ENCODE assay signal across 20 mouse cellular contexts in genomic region chr14:45478515-45478914, GRCm38 (mm10). TPM values are rescaled to one million over a fixed set of nuclear protein-coding genes. Genes with fewer than 3 reads are reported as not detected.
DNase-seq lines count a peak whose midpoint lies in the region; ATAC-seq lines count a peak whose summit lies in the region.
"Had no signal": no experiment of that assay in that cellular context is flagged by ENCODE, and none has a peak within 500 bp of the region (broad histone marks: within the 10 kb centered on the region; RNA-seq: fewer than 3 reads in every experiment).

No protein-coding gene starts in this region.

- no peak for ATAC-seq in heart, embryonic 15.5 days (replicated peaks; ENCODE audit: insufficient number of reproducible peaks, insufficient read depth, low FRiP score, low read depth)
- ATAC-seq in kidney, embryonic 16.5 days (ENCODE audit: low FRiP score, low TSS enrichment) = no peak
- ATAC-seq in lung, embryonic 16.5 days (ENCODE audit: low read depth) = peak; percentile 58; the same call in 1 of the 2 replicates
- ATAC-seq: forebrain, postnatal 0 days had no signal

- no peaks in the 10 kb centered on the region for H3K9me3 ChIP-seq in heart, embryonic 15.5 days (replicated peaks)
- no peaks in the 10 kb centered on the region for H3K9me3 ChIP-seq in kidney, embryonic 16.5 days (ENCODE audit: low read length)
- no peaks in the 10 kb centered on the region for H3K9me3 ChIP-seq in lung, embryonic 16.5 days (ENCODE audit: control insufficient read depth, low read length)
- H3K9me3 ChIP-seq: embryonic facial prominence, embryonic 15.5 days; forebrain, embryonic 10.5 days; limb, embryonic 10.5 days; liver, embryonic 13.5 days; midbrain, embryonic 10.5 days; stomach, embryonic 15.5 days had no signal

- no peak overlapping the region for H3K4me2 ChIP-seq in heart, embryonic 15.5 days
- H3K4me2 ChIP-seq in kidney, embryonic 16.5 days (replicated peaks; ENCODE audit: low read depth, low read length) = no peak overlapping the region
- H3K4me2 ChIP-seq in lung, embryonic 16.5 days (ENCODE audit: low read depth, low read length) = no peak overlapping the region
- H3K4me2 ChIP-seq: embryonic facial prominence, embryonic 15.5 days; liver, embryonic 13.5 days; stomach, embryonic 15.5 days had no signal

- peaks cover 18% of the 10 kb centered on the region for H3K4me1 ChIP-seq in heart, embryonic 15.5 days (replicated peaks)
- H3K4me1 ChIP-seq in kidney, embryonic 16.5 days (ENCODE audit: insufficient read depth, low read length) = peaks cover 30% of the 10 kb centered on the region
- peaks cover 21% of the 10 kb centered on the region for H3K4me1 ChIP-seq in lung, embryonic 16.5 days (replicated peaks; ENCODE audit: control insufficient read depth, insufficient read depth, low read length)
- H3K4me1 ChIP-seq: embryonic facial prominence, embryonic 15.5 days; limb, embryonic 10.5 days had no signal

- H3K27ac ChIP-seq in heart, embryonic 15.5 days = peak overlapping the region; percentile 54
- peak overlapping the region; percentile 64 for H3K27ac ChIP-seq in kidney, embryonic 16.5 days (ENCODE audit: low read length)
- H3K27ac ChIP-seq in lung, embryonic 16.5 days (ENCODE audit: low read length) = peak overlapping the region; percentile 86
- H3K27ac ChIP-seq: embryonic facial prominence, embryonic 15.5 days; forebrain, embryonic 10.5 days; limb, embryonic 10.5 days; macrophage; midbrain, embryonic 10.5 days had no signal

- WGBS in heart, embryonic 15.5 days = 28% methylated on average over 3 of the region's 3 CpGs
- WGBS in kidney, embryonic 16.5 days = 49% methylated on average over 3 of the region's 3 CpGs
- WGBS in lung, embryonic 16.5 days = 24% methylated on average over 3 of the region's 3 CpGs

- no peaks in the 10 kb centered on the region for H3K27me3 ChIP-seq in heart, embryonic 15.5 days
- H3K27me3 ChIP-seq in kidney, embryonic 16.5 days (ENCODE audit: insufficient read depth, low read length) = no peaks in the 10 kb centered on the region
- H3K27me3 ChIP-seq in lung, embryonic 16.5 days (ENCODE audit: control insufficient read depth, insufficient read depth, low read depth, low read length) = no peaks in the 10 kb centered on the region
- H3K27me3 ChIP-seq: embryonic facial prominence, embryonic 15.5 days; liver, embryonic 13.5 days; stomach, embryonic 15.5 days had no signal

- H3K36me3 ChIP-seq in heart, embryonic 15.5 days = peaks cover 51% of the 10 kb centered on the region
- peaks cover 38% of the 10 kb centered on the region for H3K36me3 ChIP-seq in kidney, embryonic 16.5 days (ENCODE audit: insufficient read depth, low read length)
- peaks cover 35% of the 10 kb centered on the region for H3K36me3 ChIP-seq in lung, embryonic 16.5 days (ENCODE audit: control insufficient read depth, insufficient read depth, low read length)

- H3K4me3 ChIP-seq in heart, embryonic 15.5 days = no peak overlapping the region
- no peak overlapping the region for H3K4me3 ChIP-seq in kidney, embryonic 16.5 days (ENCODE audit: low read length)
- H3K4me3 ChIP-seq in lung, embryonic 16.5 days (ENCODE audit: low read length) = no peak overlapping the region
- H3K4me3 ChIP-seq: embryonic facial prominence, embryonic 15.5 days; forebrain, embryonic 10.5 days; limb, embryonic 10.5 days; liver, embryonic 13.5 days; midbrain, embryonic 10.5 days; stomach, embryonic 15.5 days had no signal

- DNase-seq in heart, postnatal 4 days = no peak
- no peak for DNase-seq in kidney, postnatal 25 days
- no peak for DNase-seq in lung, postnatal 4 days
- DNase-seq in frontal cortex, postnatal 10 days (ENCODE audit: low spot score in 2 of 2) = no peak
- DNase-seq: cerebellum, adult 18-20 months; cerebellum, postnatal 36 days; forebrain, postnatal 0 days; layer of hippocampus, adult 9-11 months; liver, embryonic 13.5 days; right cerebral cortex, postnatal 25 days had no signal

- no peak overlapping the region for H3K9ac ChIP-seq in heart, embryonic 15.5 days
- H3K9ac ChIP-seq in kidney, embryonic 16.5 days (replicated peaks; ENCODE audit: low read length) = no peak overlapping the region
- H3K9ac ChIP-seq in lung, embryonic 16.5 days (ENCODE audit: low read length) = no peak overlapping the region
- H3K9ac ChIP-seq: embryonic facial prominence, embryonic 15.5 days; forebrain, postnatal 0 days; liver, embryonic 13.5 days; stomach, embryonic 15.5 days had no signal

RNA-seq across cellular contexts. Expression of gene Fermt2, which starts 51.4 kb away (rescaled TPM):
- 201 and 265 TPM in 2 replicates for polyA plus RNA-seq in heart, embryonic 15.5 days (2015; fragmentation: Nextera tagmentation; extraction: Ambion mirVana)
- 100 to 1,000 TPM; 311 to 341 TPM for total RNA-seq in heart, postnatal 4 days (2021)
- 164 and 176 TPM in 2 replicates for polyA plus RNA-seq in kidney, embryonic 16.5 days (2015; fragmentation: Nextera tagmentation; extraction: Ambion mirVana)
- polyA plus RNA-seq in lung, embryonic 16.5 days (2015; fragmentation: Nextera tagmentation; extraction: Ambion mirVana) = 276 and 304 TPM in 2 replicates
- total RNA-seq: granulocyte monocyte progenitor cell, adult 5-6 weeks had no signal
- polyA plus RNA-seq: macrophage had no signal
